Mouse (Mus musculus): ENCODE measurements around the gene Gemin4. TPM values are rescaled to one million over a fixed set of nuclear protein-coding genes. Genes with fewer than 3 reads are reported as not detected.
A peak's percentile ranks its signal among the peaks of the same experiment; 100 is the strongest.

The Gemin4 gene
- polyA plus RNA-seq, 1 experiment from 2014 or later, result 13.8 TPM

GRCm38 (mm10) chr11:76186908-76187307 lies 30.6 kb downstream of the Gemin4 start:
- TF ChIP-seq CTCF (IDR thresholded peaks at IDR 0.05), result peak; percentile 21; the same call in 1 of the 2 replicates
- no peak for TF ChIP-seq EP300 (IDR thresholded peaks at IDR 0.05)
- Histone ChIP-seq H3K4me1 (ENCODE audit: insufficient read depth, low read depth, low read length) (no peaks in the 10 kb centered on the region), H3K27me3 (replicated peaks; ENCODE audit: insufficient read depth, low read length) (no peaks in the 10 kb centered on the region), H3K36me3 (ENCODE audit: insufficient read depth, low read length) (no peaks in the 10 kb centered on the region), H3K27ac (ENCODE audit: low read length) (no peak overlapping the region), H3K4me3 (ENCODE audit: low read depth, low read length) (no peak overlapping the region), H3K9ac (replicated peaks; ENCODE audit: low read depth) (no peak overlapping the region), H3K4me2 (replicated peaks; ENCODE audit: low read depth, low read length) (no peak overlapping the region), H3K9me3 (ENCODE audit: low read length) (no peaks in the 10 kb centered on the region)
- no peak for ATAC-seq
- WGBS, result 79% methylated on average over 6 of the region's 6 CpGs
- DNase-seq (ENCODE audit: low spot score), result no peak

GRCm38 (mm10) chr11:76183745-76184144 lies 33.7 kb downstream of the Gemin4 start:
- no peak overlapping the region for H3K27ac ChIP-seq (ENCODE audit: low read length)
- H3K9ac ChIP-seq (replicated peaks; ENCODE audit: low read depth), result no peak overlapping the region
- WGBS, result 63% methylated on average over 4 of the region's 4 CpGs
- H3K4me2 ChIP-seq (replicated peaks; ENCODE audit: low read depth, low read length), result no peak overlapping the region
- no peaks in the 10 kb centered on the region; the same call in 1 of the 2 replicates for H3K4me1 ChIP-seq (ENCODE audit: insufficient read depth, low read depth, low read length)
- no peak overlapping the region for H3K4me3 ChIP-seq (ENCODE audit: low read depth, low read length)
- H3K27me3 ChIP-seq (replicated peaks; ENCODE audit: insufficient read depth, low read length), result no peaks in the 10 kb centered on the region
- DNase-seq (ENCODE audit: low spot score) (peak; percentile 36), ATAC-seq (peak; percentile 39)
- TF ChIP-seq CTCF (IDR thresholded peaks at IDR 0.05), result peak; percentile 14; the same call in 1 of the 2 replicates
- TF ChIP-seq EP300 (IDR thresholded peaks at IDR 0.05), result peak; percentile 66
- H3K36me3 ChIP-seq (ENCODE audit: insufficient read depth, low read length), result no peaks in the 10 kb centered on the region
- H3K9me3 ChIP-seq (ENCODE audit: low read length), result no peaks in the 10 kb centered on the region

GRCm38 (mm10) chr11:76180146-76180540 lies 37.3 kb downstream of the Gemin4 start:
- 11% methylated on average over 7 of the region's 7 CpGs for WGBS
- no peak for DNase-seq (ENCODE audit: low spot score)
- no peak for TF ChIP-seq CTCF (IDR thresholded peaks at IDR 0.05)
- no peak for TF ChIP-seq EP300 (IDR thresholded peaks at IDR 0.05)

GRCm38 (mm10) chr11:76179495-76180145 lies 37.8 kb downstream of the Gemin4 start, which contains the start of the genes Vps53 and Fam57a:
Vps53 (minus strand) TSS chr11:76179647.
Fam57a (plus strand) TSS chr11:76179671.
- under 1% methylated on average over 37 of the region's 37 CpGs for WGBS
- H3K27me3 ChIP-seq (replicated peaks; ENCODE audit: insufficient read depth, low read length), result no peaks in the 10 kb centered on the region
- H3K27ac ChIP-seq (ENCODE audit: low read length), result peak within 1 kb of the TSS; percentile 62

More at GRCm38 (mm10) chr11:76180146-76180540, 37.3 kb downstream of the Gemin4 start:
- H3K27ac ChIP-seq (ENCODE audit: low read length), result peak overlapping the region; percentile 16; the same call in 1 of the 2 replicates
- peak overlapping the region; percentile 58; the same call in 1 of the 2 replicates for H3K9ac ChIP-seq (replicated peaks; ENCODE audit: low read depth)
- H3K36me3 ChIP-seq (ENCODE audit: insufficient read depth, low read length), result no peaks in the 10 kb centered on the region
- H3K4me1 ChIP-seq (ENCODE audit: insufficient read depth, low read depth, low read length), result no peaks in the 10 kb centered on the region; the same call in 1 of the 2 replicates
- H3K4me3 ChIP-seq (ENCODE audit: low read depth, low read length), result peak overlapping the region; percentile 64
- H3K9me3 ChIP-seq (ENCODE audit: low read length), result no peaks in the 10 kb centered on the region
- no peaks in the 10 kb centered on the region for H3K27me3 ChIP-seq (replicated peaks; ENCODE audit: insufficient read depth, low read length)
- H3K4me2 ChIP-seq (replicated peaks; ENCODE audit: low read depth, low read length), result peak overlapping the region; percentile 74
- ATAC-seq, result no peak

GRCm38 (mm10) chr11:76178726-76179494 lies 38.6 kb downstream of the Gemin4 start:
- no peak for TF ChIP-seq CTCF (IDR thresholded peaks at IDR 0.05)
- TF ChIP-seq EP300 (IDR thresholded peaks at IDR 0.05), result no peak
- H3K27me3 ChIP-seq (replicated peaks; ENCODE audit: insufficient read depth, low read length), result no peaks in the 10 kb centered on the region
- DNase-seq (ENCODE audit: low spot score) (peak; percentile 61), ATAC-seq (peak; percentile 86)
- peak overlapping the region; percentile 74 for H3K4me2 ChIP-seq (replicated peaks; ENCODE audit: low read depth, low read length)
- H3K4me1 ChIP-seq (ENCODE audit: insufficient read depth, low read depth, low read length), result no peaks in the 10 kb centered on the region; the same call in 1 of the 2 replicates
- peak overlapping the region; percentile 64 for H3K4me3 ChIP-seq (ENCODE audit: low read depth, low read length)
- peak overlapping the region; percentile 62 for H3K27ac ChIP-seq (ENCODE audit: low read length)
- H3K9me3 ChIP-seq (ENCODE audit: low read length), result no peaks in the 10 kb centered on the region
- WGBS, result 2% methylated on average over 28 of the region's 28 CpGs
- no peaks in the 10 kb centered on the region for H3K36me3 ChIP-seq (ENCODE audit: insufficient read depth, low read length)
- H3K9ac ChIP-seq (replicated peaks; ENCODE audit: low read depth), result peak overlapping the region; percentile 58

More at GRCm38 (mm10) chr11:76179495-76180145, 37.8 kb downstream of the Gemin4 start, which contains the start of the genes Vps53 and Fam57a:
- peak within 1 kb of the TSS; percentile 74 for H3K4me2 ChIP-seq (replicated peaks; ENCODE audit: low read depth, low read length)
- H3K36me3 ChIP-seq (ENCODE audit: insufficient read depth, low read length), result no peaks in the 10 kb centered on the region
- DNase-seq (ENCODE audit: low spot score) (peak; percentile 93), ATAC-seq (peak; percentile 91)
- H3K4me1 ChIP-seq (ENCODE audit: insufficient read depth, low read depth, low read length), result no peaks in the 10 kb centered on the region; the same call in 1 of the 2 replicates
- H3K9ac ChIP-seq (replicated peaks; ENCODE audit: low read depth), result peak within 1 kb of the TSS; percentile 58
- H3K9me3 ChIP-seq (ENCODE audit: low read length), result no peaks in the 10 kb centered on the region
- H3K4me3 ChIP-seq (ENCODE audit: low read depth, low read length), result peak within 1 kb of the TSS; percentile 64
- TF ChIP-seq CTCF (IDR thresholded peaks at IDR 0.05) (no peak), EP300 (IDR thresholded peaks at IDR 0.05) (no peak)

- no peak overlapping the region for H3K27ac ChIP-seq (ENCODE audit: low read length)
- H3K4me1 ChIP-seq (ENCODE audit: insufficient read depth, low read depth, low read length), result no peaks in the 10 kb centered on the region
- H3K4me3 ChIP-seq (ENCODE audit: low read depth, low read length), result no peak overlapping the region
- H3K9ac ChIP-seq (replicated peaks; ENCODE audit: low read depth), result no peak overlapping the region
- 67% methylated on average over 5 of the region's 5 CpGs for WGBS
- ATAC-seq (no peak), DNase-seq (ENCODE audit: low spot score) (no peak)
- no peaks in the 10 kb centered on the region for H3K9me3 ChIP-seq (ENCODE audit: low read length)
- no peak for TF ChIP-seq CTCF (IDR thresholded peaks at IDR 0.05)
- TF ChIP-seq EP300 (IDR thresholded peaks at IDR 0.05), result no peak
- no peaks in the 10 kb centered on the region for H3K27me3 ChIP-seq (replicated peaks; ENCODE audit: insufficient read depth, low read length)
- no peak overlapping the region for H3K4me2 ChIP-seq (replicated peaks; ENCODE audit: low read depth, low read length)
- H3K36me3 ChIP-seq (ENCODE audit: insufficient read depth, low read length), result 0 out of 2 replicates have a peak, but pooled peaks cover 5% of the 10 kb centered on the region
Measured at GRCm38 (mm10) chr11:76170207-76170606, 47.3 kb downstream of the Gemin4 start.

All from lung, postnatal 0 days (tissue).